Mouse (Mus musculus) gastrocnemius, adult 2 months (tissue): ENCODE results near the gene Frmpd2. TPM values are rescaled to one million over a fixed set of nuclear protein-coding genes. Genes with fewer than 3 reads are reported as not detected.

Experiments used
- DNase-seq: peaks from one replicate; pipeline ENCODE4 v3.0.0; 2022
- H3K27ac ChIP-seq: fragments of 200-600 bp; 2 replicates; pipeline ENCODE4 v1.8.1; 2022; ENCODE audit warnings: mild to moderate bottlenecking
- H3K4me3 ChIP-seq: fragments of 200-600 bp; 2 replicates; pipeline ENCODE4 v1.8.1; 2022; ENCODE audit warnings: mild to moderate bottlenecking, moderate library complexity
- CTCF ChIP-seq: fragments of 200-600 bp; IDR thresholded peaks from 2 replicates; pipeline ENCODE4 v1.8.1; 2022; ENCODE audit warnings: antibody characterized with exemption, mild to moderate bottlenecking, moderate library complexity
- intact Hi-C: fragments of 180-260 bp; cut with DNase I; formaldehyde crosslinking; loops from one replicate; pipeline ENCODE4 v1.15.1; 2025
- total RNA-seq, 2 experiments: library from RNA; stranded (reverse); gene quantifications; 2 replicates each; pipeline ENCODE4 v1.2.3; 2021

The Frmpd2 gene
- total RNA-seq, 2 experiments from 2014 or later, result not detected

DNA sequence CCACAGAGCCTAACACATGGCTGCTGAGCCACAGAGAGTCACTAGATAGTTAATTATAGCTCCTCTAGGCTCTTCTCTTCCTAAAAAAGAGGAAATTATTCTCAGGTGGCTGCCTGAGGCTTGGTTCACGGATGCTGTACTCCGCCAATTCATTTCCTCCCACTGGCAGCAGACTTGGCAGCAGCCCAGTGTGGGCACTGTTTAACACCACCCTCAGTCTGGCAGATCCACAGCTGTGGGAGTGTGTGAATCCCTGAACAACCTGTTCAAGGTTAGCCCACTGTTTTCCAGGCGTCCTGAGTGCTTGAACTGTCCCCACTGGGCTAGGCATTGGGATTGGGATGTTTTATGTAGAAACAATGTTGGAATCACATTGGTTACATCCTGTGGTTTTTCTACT lies 50.0 kb downstream of the Frmpd2 start:
- no peak for DNase-seq
- no peak overlapping the region for H3K27ac ChIP-seq
- intact Hi-C loops, result no loop called here
- H3K4me3 ChIP-seq, result no peak overlapping the region
- TF ChIP-seq CTCF, result no peak

DNA sequence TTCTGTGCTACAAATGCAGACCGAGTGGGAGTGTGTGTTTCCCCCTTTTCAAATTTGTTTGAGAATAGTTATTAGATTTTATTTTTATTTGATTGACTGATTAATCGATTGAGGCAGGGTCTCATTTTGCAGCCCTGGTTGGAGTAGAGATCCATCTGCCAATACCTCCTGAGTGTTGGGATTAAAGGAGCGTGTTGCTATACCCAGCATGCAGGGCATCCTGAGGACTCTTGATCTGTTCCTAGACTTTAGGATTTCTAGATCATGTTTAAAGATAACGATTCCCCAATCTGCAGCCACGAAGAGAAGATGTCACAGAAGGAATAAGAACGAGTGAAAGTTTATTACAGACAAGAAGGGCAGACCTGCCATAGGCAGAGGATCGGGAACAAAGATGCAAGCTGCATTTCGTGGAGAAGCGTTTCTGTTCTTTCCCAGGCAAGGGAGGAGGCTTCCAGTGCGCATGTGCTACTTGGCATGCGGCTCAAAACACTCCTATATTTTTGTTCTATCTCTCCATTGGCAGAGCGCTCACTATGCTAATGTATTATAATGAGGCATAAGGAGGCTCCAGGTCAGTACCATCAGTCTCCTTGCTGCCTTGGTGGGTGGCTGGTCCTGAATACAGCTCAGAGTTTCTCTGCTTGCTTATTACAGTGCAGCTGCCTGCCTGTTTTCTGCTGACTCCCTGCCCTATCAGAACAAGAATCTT lies 53.9 kb downstream of the Frmpd2 start:
- H3K4me3 ChIP-seq, result no peak overlapping the region
- H3K27ac ChIP-seq, result no peak overlapping the region
- no peak for TF ChIP-seq CTCF
- intact Hi-C loops, result no loop called here
- no peak for DNase-seq

DNA sequence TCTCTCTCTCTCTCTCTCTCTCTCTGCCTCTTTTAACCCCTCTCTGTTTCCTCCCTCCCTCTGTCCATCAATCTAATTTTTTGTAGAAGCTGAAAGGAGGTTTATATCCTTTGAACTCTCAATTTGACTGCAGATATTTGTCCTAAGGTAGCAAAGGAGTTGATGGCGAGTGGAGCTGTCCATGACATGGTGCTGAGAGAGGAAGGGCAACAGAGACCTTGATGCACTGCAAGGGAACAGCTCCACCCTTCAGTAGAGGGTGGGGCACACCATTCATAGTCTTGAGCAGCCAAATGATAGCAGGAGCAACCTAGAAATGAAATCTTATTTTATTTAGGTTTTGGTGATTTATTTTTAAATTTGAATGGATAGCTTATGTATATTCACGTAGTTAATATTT lies 55.1 kb downstream of the Frmpd2 start:
- no peak for DNase-seq
- Histone ChIP-seq H3K4me3 (no peak overlapping the region), H3K27ac (no peak overlapping the region)
- intact Hi-C loops, result no loop called here
- TF ChIP-seq CTCF, result no peak

DNA sequence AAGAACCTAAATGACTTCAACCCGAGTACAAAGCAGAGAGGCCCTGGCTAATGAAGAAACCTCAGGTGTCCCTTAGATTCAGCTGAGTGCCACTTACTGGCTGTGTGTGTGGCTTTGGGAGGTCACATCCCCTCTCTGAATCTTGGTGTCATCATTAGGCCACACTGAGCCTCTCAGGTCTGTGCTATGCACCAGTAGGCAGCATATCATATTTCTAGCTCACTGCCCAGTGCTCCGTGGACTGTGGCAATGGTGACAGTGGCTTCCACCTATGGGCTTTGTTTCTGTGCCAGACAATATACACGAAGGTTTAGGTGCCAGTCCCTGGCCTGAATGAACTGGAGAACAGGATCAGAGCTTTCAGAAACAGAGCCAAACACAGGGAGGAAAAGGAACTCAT lies 56.4 kb downstream of the Frmpd2 start:
- no peak overlapping the region for H3K4me3 ChIP-seq
- intact Hi-C loops, result no loop called here
- no peak for DNase-seq
- TF ChIP-seq CTCF, result no peak
- no peak overlapping the region for H3K27ac ChIP-seq

DNA sequence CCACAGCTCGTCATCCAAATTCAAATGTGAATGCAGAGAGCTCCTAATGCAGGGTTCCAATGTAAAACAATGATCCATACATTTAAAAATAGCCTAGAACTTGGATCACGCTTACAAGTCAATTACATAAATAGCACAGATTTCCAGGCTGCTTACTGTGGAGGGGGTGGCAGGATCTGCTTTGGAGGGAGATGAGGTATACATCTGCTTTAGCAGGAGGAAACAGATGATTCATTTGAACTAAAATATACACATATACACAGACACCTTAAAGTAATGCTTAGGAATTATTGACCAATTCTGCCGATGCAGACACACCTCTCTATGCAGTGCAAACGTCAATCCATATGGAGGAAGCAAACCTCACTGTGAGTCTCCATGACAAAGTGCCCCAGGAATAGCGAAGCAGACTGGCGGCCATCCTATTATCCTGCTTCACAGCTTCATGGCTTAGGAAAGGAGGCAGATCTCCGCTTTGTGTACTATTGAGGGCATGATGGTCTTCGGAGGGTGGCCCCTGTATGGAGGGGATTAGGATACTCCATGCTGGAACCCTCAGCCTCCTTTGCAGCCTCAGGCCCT lies 59.9 kb downstream of the Frmpd2 start:
- H3K4me3 ChIP-seq, result no peak overlapping the region
- TF ChIP-seq CTCF, result no peak
- DNase-seq, result no peak
- H3K27ac ChIP-seq, result no peak overlapping the region
- intact Hi-C loops, result no loop called here

DNA sequence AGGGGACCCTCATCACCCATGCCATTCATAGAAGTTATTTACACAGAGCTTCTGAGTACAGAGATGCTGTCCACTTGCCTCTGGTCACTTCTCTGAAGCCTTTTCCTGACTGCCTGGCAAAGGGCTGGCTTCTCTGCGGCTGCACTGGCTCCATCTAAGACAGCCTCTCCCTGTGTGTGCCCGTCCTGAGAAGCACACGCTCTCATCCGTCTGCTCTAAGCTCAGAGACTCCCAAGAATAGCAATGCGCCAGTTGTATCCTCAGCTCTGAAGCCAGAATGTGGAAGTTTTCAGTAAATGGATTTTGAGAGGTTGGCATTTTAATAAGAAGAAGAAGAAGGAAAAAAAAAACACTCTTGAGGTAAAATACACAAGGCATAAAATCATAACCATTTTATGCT lies 61.3 kb downstream of the Frmpd2 start:
- DNase-seq, result no peak
- no peak overlapping the region for H3K4me3 ChIP-seq
- H3K27ac ChIP-seq, result no peak overlapping the region
- TF ChIP-seq CTCF, result no peak
- intact Hi-C loops, result no loop called here

DNA sequence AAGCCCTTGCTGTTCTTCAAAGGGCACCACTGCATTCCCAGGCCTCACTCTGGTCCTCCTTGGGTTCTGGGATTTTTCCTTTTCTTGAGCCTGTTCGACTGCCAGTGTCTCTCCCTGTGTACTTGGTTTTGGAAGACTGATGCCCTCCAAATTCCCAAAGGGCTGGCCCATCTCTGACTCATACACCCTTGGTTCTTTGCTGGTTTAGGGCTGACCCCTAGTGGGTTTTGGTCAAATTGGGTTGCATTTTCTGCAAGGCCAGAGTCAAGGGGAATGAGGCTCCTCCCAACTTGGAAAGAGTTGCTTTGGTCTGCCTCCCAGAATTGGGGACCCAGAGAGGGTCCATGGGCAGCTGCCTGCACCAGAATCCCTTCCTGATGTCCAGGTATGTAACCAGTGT lies 62.0 kb downstream of the Frmpd2 start:
- Histone ChIP-seq H3K4me3 (no peak overlapping the region), H3K27ac (no peak overlapping the region)
- intact Hi-C loops, result no loop called here
- peak; percentile 36 for TF ChIP-seq CTCF
- no peak for DNase-seq

DNA sequence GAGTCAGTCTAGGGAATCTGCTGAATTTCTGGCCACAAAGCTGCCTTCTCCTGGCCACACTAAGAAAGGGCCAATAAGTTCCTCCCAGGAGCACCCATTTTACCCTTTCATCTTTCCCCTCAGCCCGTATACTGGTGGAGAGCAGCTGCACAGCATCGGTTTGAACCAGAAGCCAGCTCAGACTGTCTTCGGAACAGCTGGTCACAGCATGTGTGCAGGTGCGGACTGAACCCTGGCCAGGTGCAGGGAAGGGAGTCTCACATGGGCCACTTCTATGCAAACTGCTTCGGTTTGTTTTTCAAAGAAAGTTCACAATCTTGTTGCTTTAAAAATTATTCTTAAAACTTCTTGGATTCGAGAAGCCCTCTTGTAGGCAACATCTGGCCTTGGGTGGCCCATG lies 63.8 kb downstream of the Frmpd2 start:
- Histone ChIP-seq H3K4me3 (no peak overlapping the region), H3K27ac (no peak overlapping the region)
- DNase-seq, result no peak
- intact Hi-C loops, result no loop called here
- no peak for TF ChIP-seq CTCF

DNA sequence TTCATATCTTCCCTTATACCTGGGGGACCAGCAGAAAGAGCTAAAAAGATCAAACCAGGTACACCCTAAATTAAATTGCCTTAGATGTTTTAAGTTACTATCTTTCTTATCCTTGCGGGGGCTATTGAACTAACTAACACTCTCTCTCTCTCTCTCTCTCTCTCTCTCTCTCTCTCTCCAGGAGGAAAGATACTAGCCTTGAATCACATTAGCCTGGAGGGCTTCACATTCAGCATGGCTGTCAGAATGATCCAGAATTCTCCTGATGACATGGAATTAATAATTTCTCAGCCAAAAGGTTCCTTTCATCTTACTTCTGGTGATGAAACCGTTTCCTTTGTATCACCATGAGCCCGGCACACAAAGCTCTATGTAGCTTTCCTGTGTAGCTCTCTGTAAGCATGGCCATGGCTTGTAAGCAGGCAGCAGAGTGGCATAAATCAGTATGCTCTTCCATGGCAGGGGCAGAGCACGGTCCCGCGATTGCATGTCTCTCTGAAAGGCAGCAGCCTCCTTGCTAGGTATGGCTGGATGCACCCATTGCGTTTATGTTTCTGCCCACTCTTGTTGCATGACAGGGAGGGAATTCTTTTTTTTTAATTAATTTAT lies 68.2 kb downstream of the Frmpd2 start:
- DNase-seq, result no peak
- no peak for TF ChIP-seq CTCF
- intact Hi-C loops, result no loop called here
- no peak overlapping the region for H3K27ac ChIP-seq
- H3K4me3 ChIP-seq, result no peak overlapping the region

DNA sequence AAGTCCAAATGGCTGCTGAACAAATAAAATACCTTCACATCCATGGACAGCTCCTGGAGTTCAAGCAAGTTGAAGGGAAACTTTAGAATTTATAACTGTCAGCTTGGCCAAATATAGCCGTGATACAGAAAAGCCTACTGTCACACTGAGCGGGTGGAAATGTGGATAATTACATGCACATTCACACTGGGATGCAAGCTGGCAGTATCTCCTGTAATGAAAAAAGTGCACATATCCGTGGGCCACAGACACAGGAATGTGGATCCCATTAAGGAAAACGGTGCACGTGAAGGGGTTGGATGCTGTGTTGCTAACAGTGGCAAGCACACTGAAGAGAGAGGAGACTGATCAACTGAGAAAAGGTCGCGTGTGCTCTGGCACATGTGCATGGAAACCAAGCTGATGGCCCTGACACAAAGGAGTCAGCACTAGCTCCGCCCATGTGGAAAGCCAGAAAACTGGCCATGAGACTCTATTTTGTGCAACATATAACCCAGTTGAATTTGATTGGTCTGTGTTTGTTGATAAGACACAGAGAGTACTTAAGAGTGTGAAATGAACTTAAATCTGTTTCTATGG lies 74.2 kb downstream of the Frmpd2 start:
- TF ChIP-seq CTCF, result no peak
- intact Hi-C loops, result no loop called here
- DNase-seq, result no peak
- Histone ChIP-seq H3K4me3 (no peak overlapping the region), H3K27ac (no peak overlapping the region)

DNA sequence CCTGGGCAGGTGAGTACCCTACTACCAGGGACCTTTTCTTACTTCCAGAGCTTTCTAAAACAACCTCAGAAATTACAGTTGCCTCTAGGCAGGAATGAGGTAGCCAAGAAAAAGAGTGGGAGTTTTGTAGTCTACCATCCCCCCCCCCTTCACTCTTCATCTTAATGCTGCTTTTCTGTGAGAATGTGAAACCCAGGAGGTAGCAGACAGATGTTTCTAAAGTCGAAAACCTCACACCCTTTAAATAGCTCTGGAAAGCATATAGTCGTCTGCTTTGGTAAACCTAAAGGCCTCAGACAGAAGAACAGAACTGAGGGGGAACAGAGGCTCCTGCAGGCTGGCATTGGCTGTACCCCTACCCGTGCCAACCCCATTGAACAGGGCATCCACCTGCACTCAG lies 77.2 kb downstream of the Frmpd2 start:
- H3K27ac ChIP-seq, result no peak overlapping the region
- no peak for TF ChIP-seq CTCF
- intact Hi-C loops, result no loop called here
- no peak for DNase-seq
- no peak overlapping the region for H3K4me3 ChIP-seq

DNA sequence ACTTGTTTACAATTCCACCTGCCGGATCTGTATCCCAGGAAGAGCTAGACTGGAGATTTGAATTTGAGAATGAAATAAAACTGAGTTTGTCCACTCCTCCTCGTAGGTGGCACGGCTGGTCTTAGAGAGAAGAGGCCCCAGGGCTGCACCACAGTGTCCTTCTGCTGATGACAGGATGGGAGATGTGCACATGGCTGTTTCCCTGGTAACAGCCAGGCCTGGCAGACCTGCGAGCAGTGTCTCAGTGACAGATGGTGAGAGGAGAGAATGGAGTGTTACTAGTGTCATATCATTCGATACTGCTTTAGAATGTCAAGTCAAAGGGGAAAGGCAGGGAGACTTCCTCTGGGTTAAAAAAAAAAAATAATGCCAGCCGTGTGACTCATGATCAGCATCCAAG lies 78.4 kb downstream of the Frmpd2 start:
- H3K27ac ChIP-seq, result no peak overlapping the region
- DNase-seq, result no peak
- intact Hi-C loops, result no loop called here
- no peak for TF ChIP-seq CTCF
- no peak overlapping the region for H3K4me3 ChIP-seq

DNA sequence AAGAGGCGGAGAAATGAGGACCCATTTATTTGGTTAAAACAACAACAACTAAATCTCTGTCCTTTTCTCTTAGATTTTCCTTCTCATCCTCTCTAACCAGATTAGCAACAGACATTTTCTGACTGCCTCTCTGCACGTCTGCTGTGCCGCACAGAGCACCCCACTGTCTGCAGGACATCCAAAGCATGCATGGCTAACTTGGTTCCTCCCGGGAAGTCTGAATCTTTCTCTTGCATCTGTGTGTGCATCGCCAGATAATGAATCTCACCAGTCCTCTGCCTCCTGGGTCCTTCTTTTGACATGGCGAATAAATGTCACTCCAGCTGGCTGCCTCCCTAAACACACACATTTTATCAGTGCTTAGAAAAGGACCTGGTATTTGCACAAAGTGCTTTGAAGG lies 99.2 kb downstream of the Frmpd2 start:
- DNase-seq, result no peak
- Histone ChIP-seq H3K4me3 (no peak overlapping the region), H3K27ac (no peak overlapping the region)
- intact Hi-C loops, result no loop called here
- no peak for TF ChIP-seq CTCF
